Mouse (Mus musculus): ENCODE data around the gene Cdc26. TPM values are rescaled to one million over a fixed set of nuclear protein-coding genes. Genes with fewer than 3 reads are reported as not detected.

The Cdc26 gene
- polyA plus RNA-seq, 1 experiment from 2014 or later, result 231 TPM

GRCm38 (mm10) chr4:62433939-62434870 lies 25.8 kb upstream of the Cdc26 start:
- Histone ChIP-seq H3K9ac (replicated peaks; ENCODE audit: low read length) (no peak overlapping the region), H3K27ac (replicated peaks; ENCODE audit: low read depth, low read length) (no peak overlapping the region), H3K27me3 (ENCODE audit: control insufficient read depth, insufficient read depth, low read length) (no peaks in the 10 kb centered on the region), H3K9me3 (replicated peaks; ENCODE audit: control insufficient read depth, low read length) (no peaks in the 10 kb centered on the region), H3K4me2 (ENCODE audit: low read depth, low read length) (no peak overlapping the region), H3K4me1 (ENCODE audit: control insufficient read depth, insufficient read depth, low read length) (no peaks in the 10 kb centered on the region), H3K36me3 (replicated peaks; ENCODE audit: control insufficient read depth, insufficient read depth, low read depth, low read length) (no peaks in the 10 kb centered on the region), H3K4me3 (ENCODE audit: low read depth, low read length) (no peak overlapping the region)
- DNase-seq (ENCODE audit: low spot score) (no peak), ATAC-seq (replicated peaks; ENCODE audit: insufficient number of reproducible peaks, low FRiP score, low TSS enrichment, low read depth) (no peak)
- WGBS, result 77% methylated on average over 7 of the region's 7 CpGs

GRCm38 (mm10) chr4:62431522-62431921 lies 23.1 kb upstream of the Cdc26 start:
- 79% methylated on average over 4 of the region's 4 CpGs for WGBS

GRCm38 (mm10) chr4:62430678-62431077 lies 22.2 kb upstream of the Cdc26 start:
- Histone ChIP-seq H3K4me3 (ENCODE audit: low read depth, low read length) (no peak overlapping the region), H3K4me2 (ENCODE audit: low read depth, low read length) (no peak overlapping the region), H3K4me1 (ENCODE audit: control insufficient read depth, insufficient read depth, low read length) (no peaks in the 10 kb centered on the region), H3K9me3 (replicated peaks; ENCODE audit: control insufficient read depth, low read length) (no peaks in the 10 kb centered on the region), H3K27ac (replicated peaks; ENCODE audit: low read depth, low read length) (no peak overlapping the region), H3K27me3 (ENCODE audit: control insufficient read depth, insufficient read depth, low read length) (no peaks in the 10 kb centered on the region), H3K9ac (replicated peaks; ENCODE audit: low read length) (no peak overlapping the region), H3K36me3 (replicated peaks; ENCODE audit: control insufficient read depth, insufficient read depth, low read depth, low read length) (no peaks in the 10 kb centered on the region)
- DNase-seq (ENCODE audit: low spot score) (no peak), ATAC-seq (replicated peaks; ENCODE audit: insufficient number of reproducible peaks, low FRiP score, low TSS enrichment, low read depth) (no peak)

More at GRCm38 (mm10) chr4:62431522-62431921, 23.1 kb upstream of the Cdc26 start:
- no peaks in the 10 kb centered on the region for H3K4me1 ChIP-seq (ENCODE audit: control insufficient read depth, insufficient read depth, low read length)
- no peaks in the 10 kb centered on the region for H3K36me3 ChIP-seq (replicated peaks; ENCODE audit: control insufficient read depth, insufficient read depth, low read depth, low read length)
- H3K9ac ChIP-seq (replicated peaks; ENCODE audit: low read length), result no peak overlapping the region
- no peaks in the 10 kb centered on the region for H3K27me3 ChIP-seq (ENCODE audit: control insufficient read depth, insufficient read depth, low read length)
- H3K4me2 ChIP-seq (ENCODE audit: low read depth, low read length), result no peak overlapping the region
- no peaks in the 10 kb centered on the region for H3K9me3 ChIP-seq (replicated peaks; ENCODE audit: control insufficient read depth, low read length)
- ATAC-seq (replicated peaks; ENCODE audit: insufficient number of reproducible peaks, low FRiP score, low TSS enrichment, low read depth) (no peak), DNase-seq (ENCODE audit: low spot score) (no peak)
- no peak overlapping the region for H3K27ac ChIP-seq (replicated peaks; ENCODE audit: low read depth, low read length)
- no peak overlapping the region for H3K4me3 ChIP-seq (ENCODE audit: low read depth, low read length)

GRCm38 (mm10) chr4:62429616-62430015 lies 21.2 kb upstream of the Cdc26 start:
- no peak overlapping the region for H3K4me3 ChIP-seq (ENCODE audit: low read depth, low read length)
- no peaks in the 10 kb centered on the region for H3K9me3 ChIP-seq (replicated peaks; ENCODE audit: control insufficient read depth, low read length)
- WGBS, result 86% methylated on average over 9 of the region's 9 CpGs
- no peak overlapping the region for H3K9ac ChIP-seq (replicated peaks; ENCODE audit: low read length)
- no peak overlapping the region for H3K27ac ChIP-seq (replicated peaks; ENCODE audit: low read depth, low read length)
- no peak for DNase-seq (ENCODE audit: low spot score)
- H3K36me3 ChIP-seq (replicated peaks; ENCODE audit: control insufficient read depth, insufficient read depth, low read depth, low read length), result no peaks in the 10 kb centered on the region; the same call in 1 of the 2 replicates
- no peaks in the 10 kb centered on the region for H3K27me3 ChIP-seq (ENCODE audit: control insufficient read depth, insufficient read depth, low read length)
- no peaks in the 10 kb centered on the region for H3K4me1 ChIP-seq (ENCODE audit: control insufficient read depth, insufficient read depth, low read length)
- no peak for ATAC-seq (replicated peaks; ENCODE audit: insufficient number of reproducible peaks, low FRiP score, low TSS enrichment, low read depth)
- no peak overlapping the region for H3K4me2 ChIP-seq (ENCODE audit: low read depth, low read length)

- Histone ChIP-seq H3K27ac (replicated peaks; ENCODE audit: low read depth, low read length) (no peak overlapping the region), H3K4me1 (ENCODE audit: control insufficient read depth, insufficient read depth, low read length) (no peaks in the 10 kb centered on the region), H3K9me3 (replicated peaks; ENCODE audit: control insufficient read depth, low read length) (no peaks in the 10 kb centered on the region), H3K9ac (replicated peaks; ENCODE audit: low read length) (no peak overlapping the region), H3K27me3 (ENCODE audit: control insufficient read depth, insufficient read depth, low read length) (no peaks in the 10 kb centered on the region), H3K4me3 (ENCODE audit: low read depth, low read length) (no peak overlapping the region), H3K4me2 (ENCODE audit: low read depth, low read length) (no peak overlapping the region), H3K36me3 (replicated peaks; ENCODE audit: control insufficient read depth, insufficient read depth, low read depth, low read length) (peaks cover 3% of the 10 kb centered on the region; the same call in 1 of the 2 replicates)
- ATAC-seq (replicated peaks; ENCODE audit: insufficient number of reproducible peaks, low FRiP score, low TSS enrichment, low read depth) (peak; percentile 55; the same call in 1 of the 2 replicates), DNase-seq (ENCODE audit: low spot score) (no peak)
- WGBS, result 85% methylated on average over 17 of the region's 17 CpGs
Observed at GRCm38 (mm10) chr4:62427978-62428758, 19.7 kb upstream of the Cdc26 start.

GRCm38 (mm10) chr4:62425891-62426290 lies 17.4 kb upstream of the Cdc26 start:
- no peak overlapping the region for H3K4me3 ChIP-seq (ENCODE audit: low read depth, low read length)
- no peak for ATAC-seq (replicated peaks; ENCODE audit: insufficient number of reproducible peaks, low FRiP score, low TSS enrichment, low read depth)
- WGBS, result 90% methylated on average over 4 of the region's 4 CpGs
- no peak overlapping the region for H3K9ac ChIP-seq (replicated peaks; ENCODE audit: low read length)
- H3K27me3 ChIP-seq (ENCODE audit: control insufficient read depth, insufficient read depth, low read length), result no peaks in the 10 kb centered on the region
- no peaks in the 10 kb centered on the region for H3K9me3 ChIP-seq (replicated peaks; ENCODE audit: control insufficient read depth, low read length)
- H3K4me2 ChIP-seq (ENCODE audit: low read depth, low read length), result no peak overlapping the region
- no peaks in the 10 kb centered on the region for H3K4me1 ChIP-seq (ENCODE audit: control insufficient read depth, insufficient read depth, low read length)
- peaks cover 10% of the 10 kb centered on the region for H3K36me3 ChIP-seq (replicated peaks; ENCODE audit: control insufficient read depth, insufficient read depth, low read depth, low read length)
- no peak overlapping the region for H3K27ac ChIP-seq (replicated peaks; ENCODE audit: low read depth, low read length)
- no peak for DNase-seq (ENCODE audit: low spot score)

- Histone ChIP-seq H3K36me3 (replicated peaks; ENCODE audit: control insufficient read depth, insufficient read depth, low read depth, low read length) (peaks cover 19% of the 10 kb centered on the region), H3K4me1 (ENCODE audit: control insufficient read depth, insufficient read depth, low read length) (no peaks in the 10 kb centered on the region), H3K4me2 (ENCODE audit: low read depth, low read length) (no peak overlapping the region), H3K27me3 (ENCODE audit: control insufficient read depth, insufficient read depth, low read length) (no peaks in the 10 kb centered on the region), H3K9ac (replicated peaks; ENCODE audit: low read length) (no peak overlapping the region), H3K4me3 (ENCODE audit: low read depth, low read length) (no peak overlapping the region), H3K27ac (replicated peaks; ENCODE audit: low read depth, low read length) (no peak overlapping the region), H3K9me3 (replicated peaks; ENCODE audit: control insufficient read depth, low read length) (no peaks in the 10 kb centered on the region)
- no peak for DNase-seq (ENCODE audit: low spot score)
- WGBS, result 95% methylated on average over 6 of the region's 6 CpGs
- no peak for ATAC-seq (replicated peaks; ENCODE audit: insufficient number of reproducible peaks, low FRiP score, low TSS enrichment, low read depth)
Observed at GRCm38 (mm10) chr4:62419091-62419490, 10.6 kb upstream of the Cdc26 start.

GRCm38 (mm10) chr4:62418448-62418847 lies 10.0 kb upstream of the Cdc26 start:
- no peaks in the 10 kb centered on the region for H3K27me3 ChIP-seq (ENCODE audit: control insufficient read depth, insufficient read depth, low read length)
- no peak for DNase-seq (ENCODE audit: low spot score)
- no peak overlapping the region for H3K4me2 ChIP-seq (ENCODE audit: low read depth, low read length)
- no peak overlapping the region for H3K27ac ChIP-seq (replicated peaks; ENCODE audit: low read depth, low read length)
- H3K9me3 ChIP-seq (replicated peaks; ENCODE audit: control insufficient read depth, low read length), result no peaks in the 10 kb centered on the region
- H3K36me3 ChIP-seq (replicated peaks; ENCODE audit: control insufficient read depth, insufficient read depth, low read depth, low read length), result peaks cover 16% of the 10 kb centered on the region
- WGBS, result 88% methylated on average over 8 of the region's 8 CpGs
- ATAC-seq (replicated peaks; ENCODE audit: insufficient number of reproducible peaks, low FRiP score, low TSS enrichment, low read depth), result no peak
- H3K4me1 ChIP-seq (ENCODE audit: control insufficient read depth, insufficient read depth, low read length), result no peaks in the 10 kb centered on the region
- H3K9ac ChIP-seq (replicated peaks; ENCODE audit: low read length), result no peak overlapping the region
- no peak overlapping the region for H3K4me3 ChIP-seq (ENCODE audit: low read depth, low read length)

Measured in embryonic facial prominence, embryonic 11.5 days (tissue).